Mouse (Mus musculus) neural tube, embryonic 15.5 days (tissue): Measurements from ENCODE around the gene Pdlim5. TPM values are rescaled to one million over a fixed set of nuclear protein-coding genes. Genes with fewer than 3 reads are reported as not detected.

Experiments used
- ATAC-seq: fragments of 200-750 bp; cut with Nextera tagmentation; 2 replicates; pipeline ENCODE4 v1.8.0; 2017; ENCODE audit warnings: mild to moderate bottlenecking, moderate TSS enrichment, moderate library complexity; ENCODE audit not compliant: low FRiP score
- H3K27ac ChIP-seq: fragments of 300-500 bp; sonication (generic); replicated peaks from 2 replicates; pipeline ENCODE4 v1.5.1; 2015; ENCODE audit warnings: mild to moderate bottlenecking, inconsistent platforms
- H3K27me3 ChIP-seq: fragments of 300-500 bp; sonication (generic); replicated peaks from 2 replicates; pipeline ENCODE4 v1.6.1; 2015; ENCODE audit warnings: inconsistent platforms
- H3K36me3 ChIP-seq: fragments of 300-500 bp; sonication (generic); 2 replicates; pipeline ENCODE4 v1.6.1; 2015; ENCODE audit warnings: inconsistent platforms
- H3K4me1 ChIP-seq: fragments of 300-500 bp; sonication (generic); 2 replicates; pipeline ENCODE4 v1.6.1; 2015; ENCODE audit warnings: inconsistent platforms
- H3K4me2 ChIP-seq: fragments of 300-500 bp; sonication (generic); 2 replicates; pipeline ENCODE4 v1.6.1; 2015; ENCODE audit warnings: inconsistent platforms, mild to moderate bottlenecking, moderate library complexity
- H3K4me3 ChIP-seq: fragments of 300-500 bp; sonication (generic); replicated peaks from 2 replicates; pipeline ENCODE4 v1.5.1; 2015; ENCODE audit warnings: mild to moderate bottlenecking, inconsistent platforms
- H3K9ac ChIP-seq: fragments of 300-500 bp; sonication (generic); replicated peaks from 2 replicates; pipeline ENCODE4 v1.6.1; 2015; ENCODE audit warnings: mild to moderate bottlenecking, inconsistent platforms
- H3K9me3 ChIP-seq: fragments of 300-500 bp; sonication (generic); replicated peaks from 2 replicates; pipeline ENCODE4 v1.6.1; 2016; ENCODE audit warnings: inconsistent platforms
- WGBS: fragments of 180-500 bp; shearing (Covaris S2); methylation state at CpG from one replicate; pipeline ENCODE4 v1.1.7; 2015; ENCODE audit warnings: mixed read lengths; 5-methylcytosine and 5-hydroxymethylcytosine counted together
- polyA plus RNA-seq: library from polyadenylated mRNA; unstranded; fragments of >200 nt; fragmentation: Nextera tagmentation; extraction: Ambion mirVana; gene quantifications from 2 replicates; pipeline ENCODE4 v1.2.1, GENCODE M21; 2015

Pdlim5 gene
- polyA plus RNA-seq, 1 experiment from 2014 or later = 17.4 TPM

- Histone ChIP-seq H3K27me3 (no peaks in the 10 kb centered on the region), H3K9ac (no peak overlapping the region), H3K36me3 (no peaks in the 10 kb centered on the region), H3K9me3 (no peaks in the 10 kb centered on the region), H3K4me2 (peak overlapping the region; percentile 70), H3K4me1 (peaks cover 14% of the 10 kb centered on the region), H3K27ac (no peak overlapping the region), H3K4me3 (peak overlapping the region; percentile 83)
- ATAC-seq = no peak
- 56% methylated on average over 9 of the region's 9 CpGs for WGBS
Measured at GRCm38 (mm10) chr3:142394000-142394411, 1.5 kb downstream of the Pdlim5 start.

DNA sequence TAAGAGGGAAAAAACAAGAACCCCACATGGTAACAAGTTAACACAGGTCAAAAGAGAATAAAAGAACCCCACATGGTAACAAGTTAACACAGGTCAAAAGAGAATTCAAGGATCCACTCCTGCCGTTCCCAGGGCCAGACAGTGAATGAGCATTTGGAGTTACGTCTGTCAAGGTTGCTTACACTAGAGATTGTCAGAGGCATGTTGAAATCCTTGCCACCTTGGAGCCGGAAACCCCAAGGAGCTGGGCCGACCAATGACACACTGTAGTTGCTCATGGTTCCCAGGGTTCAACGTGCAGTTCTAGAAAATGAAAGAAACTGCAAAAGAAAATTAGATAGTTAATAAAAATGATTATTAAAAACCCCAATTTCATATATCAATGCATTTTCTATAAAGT is 4.0 kb downstream of the Pdlim5 start:
- H3K9me3 ChIP-seq = no peaks in the 10 kb centered on the region
- 75% methylated on average over 5 of the region's 5 CpGs for WGBS
- no peak overlapping the region for H3K9ac ChIP-seq
- H3K27me3 ChIP-seq = no peaks in the 10 kb centered on the region
- no peak overlapping the region for H3K4me2 ChIP-seq
- ATAC-seq = no peak
- H3K4me3 ChIP-seq = no peak overlapping the region
- peaks cover 14% of the 10 kb centered on the region for H3K4me1 ChIP-seq
- no peak overlapping the region for H3K27ac ChIP-seq
- no peaks in the 10 kb centered on the region for H3K36me3 ChIP-seq

GRCm38 (mm10) chr3:142390288-142390687 is 5.2 kb downstream of the Pdlim5 start:
- no peak for ATAC-seq
- H3K9ac ChIP-seq = no peak overlapping the region

GRCm38 (mm10) chr3:142388189-142388588 is 7.3 kb downstream of the Pdlim5 start:
- no peak overlapping the region for H3K27ac ChIP-seq
- no peak overlapping the region for H3K4me3 ChIP-seq
- H3K36me3 ChIP-seq = no peaks in the 10 kb centered on the region
- no peaks in the 10 kb centered on the region for H3K27me3 ChIP-seq
- 64% methylated on average over 4 of the region's 4 CpGs for WGBS
- H3K9ac ChIP-seq = no peak overlapping the region
- no peak for ATAC-seq
- H3K4me1 ChIP-seq = no peaks in the 10 kb centered on the region
- H3K9me3 ChIP-seq = no peaks in the 10 kb centered on the region
- no peak overlapping the region for H3K4me2 ChIP-seq

More at GRCm38 (mm10) chr3:142390288-142390687, 5.2 kb downstream of the Pdlim5 start:
- no peak overlapping the region for H3K4me3 ChIP-seq
- H3K36me3 ChIP-seq = no peaks in the 10 kb centered on the region
- H3K9me3 ChIP-seq = no peaks in the 10 kb centered on the region
- WGBS = 47% methylated on average over 2 of the region's 2 CpGs
- H3K27me3 ChIP-seq = no peaks in the 10 kb centered on the region
- no peak overlapping the region for H3K27ac ChIP-seq
- no peak overlapping the region for H3K4me2 ChIP-seq
- H3K4me1 ChIP-seq = peaks cover 14% of the 10 kb centered on the region

DNA sequence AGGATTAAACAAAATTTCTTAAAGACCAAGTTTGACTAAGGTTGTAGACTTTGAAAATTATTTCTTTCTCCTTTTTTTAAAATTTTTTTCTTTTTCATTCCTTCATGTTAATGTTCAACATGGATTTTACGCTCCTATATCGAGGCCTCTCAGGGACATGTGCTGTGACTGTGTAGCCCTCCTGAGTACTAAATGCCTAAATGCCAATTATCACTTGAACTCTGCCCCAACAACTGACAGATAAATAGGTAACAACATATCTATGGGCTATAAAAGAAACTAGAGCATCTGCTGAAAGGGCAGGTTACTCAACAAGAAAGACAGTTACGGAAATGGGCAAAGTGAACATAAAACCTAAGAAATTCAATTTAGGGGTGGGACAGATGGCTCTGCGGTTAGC is 9.0 kb downstream of the Pdlim5 start:
- Histone ChIP-seq H3K27me3 (no peaks in the 10 kb centered on the region), H3K4me2 (no peak overlapping the region), H3K4me1 (no peaks in the 10 kb centered on the region), H3K9me3 (no peaks in the 10 kb centered on the region), H3K4me3 (no peak overlapping the region), H3K9ac (no peak overlapping the region), H3K36me3 (no peaks in the 10 kb centered on the region), H3K27ac (no peak overlapping the region)
- no peak for ATAC-seq
- 79% methylated on average over 4 of the region's 4 CpGs for WGBS

DNA sequence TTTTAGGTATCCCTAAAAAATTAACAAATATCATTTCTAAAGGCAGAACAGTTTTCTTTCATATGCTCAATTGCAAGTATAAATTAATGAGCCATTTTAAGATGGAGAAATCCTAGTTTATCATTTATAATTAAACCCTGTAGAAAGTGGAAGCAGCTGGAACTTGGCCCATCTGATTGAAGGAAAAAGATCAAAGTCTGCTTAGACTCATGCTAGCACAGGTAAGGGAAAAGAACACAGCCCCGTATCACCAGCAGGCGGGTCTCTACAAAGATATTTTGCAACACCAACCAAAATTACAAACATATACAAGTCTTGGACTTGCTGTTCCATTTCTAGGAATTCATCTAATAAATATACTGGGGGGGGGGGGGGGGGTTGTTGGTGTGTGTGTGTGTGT is 9.8 kb downstream of the Pdlim5 start:
- WGBS = 96% methylated on average over 2 of the region's 2 CpGs
- ATAC-seq = no peak
- Histone ChIP-seq H3K4me1 (no peaks in the 10 kb centered on the region), H3K4me3 (no peak overlapping the region), H3K4me2 (no peak overlapping the region), H3K36me3 (no peaks in the 10 kb centered on the region), H3K9ac (no peak overlapping the region), H3K27me3 (no peaks in the 10 kb centered on the region), H3K27ac (no peak overlapping the region), H3K9me3 (no peaks in the 10 kb centered on the region)

DNA sequence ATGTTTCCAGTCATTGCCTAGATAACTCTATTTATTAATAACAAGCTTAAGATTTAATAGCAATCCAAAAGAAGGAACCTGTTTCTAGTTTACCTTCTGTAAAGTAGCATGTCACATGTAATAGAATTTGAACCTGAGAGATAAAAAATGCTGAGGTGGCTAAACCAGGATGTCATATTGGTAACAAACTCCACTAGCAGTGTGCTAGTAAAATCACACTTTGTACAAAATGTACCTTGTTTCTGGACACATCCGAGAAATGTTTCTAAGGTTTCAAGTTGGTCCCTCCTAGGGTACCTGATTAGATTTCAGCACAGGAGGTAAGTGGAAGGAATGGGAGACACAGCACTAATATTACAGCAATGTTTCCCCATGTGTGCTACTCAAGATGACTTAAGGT is 18.9 kb downstream of the Pdlim5 start:
- Histone ChIP-seq H3K27me3 (no peaks in the 10 kb centered on the region), H3K27ac (no peak overlapping the region), H3K4me2 (no peak overlapping the region), H3K9me3 (no peaks in the 10 kb centered on the region), H3K9ac (no peak overlapping the region), H3K4me1 (no peaks in the 10 kb centered on the region), H3K36me3 (no peaks in the 10 kb centered on the region), H3K4me3 (no peak overlapping the region)
- no peak for ATAC-seq
- WGBS = 84% methylated on average over 1 of the region's 1 CpGs

GRCm38 (mm10) chr3:142375106-142375505 is 20.4 kb downstream of the Pdlim5 start:
- no peaks in the 10 kb centered on the region for H3K27me3 ChIP-seq
- WGBS = 17% methylated on average over 1 of the region's 1 CpGs
- H3K4me3 ChIP-seq = no peak overlapping the region
- H3K4me2 ChIP-seq = no peak overlapping the region
- ATAC-seq = no peak
- no peaks in the 10 kb centered on the region for H3K36me3 ChIP-seq
- H3K4me1 ChIP-seq = no peaks in the 10 kb centered on the region
- H3K27ac ChIP-seq = no peak overlapping the region
- H3K9me3 ChIP-seq = no peaks in the 10 kb centered on the region; the same call in 1 of the 2 replicates
- H3K9ac ChIP-seq = no peak overlapping the region

GRCm38 (mm10) chr3:142372465-142373147 is 22.9 kb downstream of the Pdlim5 start:
- H3K4me3 ChIP-seq = no peak overlapping the region
- H3K9me3 ChIP-seq = no peaks in the 10 kb centered on the region; the same call in 1 of the 2 replicates
- no peak overlapping the region for H3K9ac ChIP-seq
- no peaks in the 10 kb centered on the region for H3K4me1 ChIP-seq
- no peak overlapping the region for H3K4me2 ChIP-seq
- H3K27ac ChIP-seq = no peak overlapping the region
- no peaks in the 10 kb centered on the region for H3K27me3 ChIP-seq
- no peak for ATAC-seq
- no peaks in the 10 kb centered on the region for H3K36me3 ChIP-seq
- 95% methylated on average over 6 of the region's 6 CpGs for WGBS

DNA sequence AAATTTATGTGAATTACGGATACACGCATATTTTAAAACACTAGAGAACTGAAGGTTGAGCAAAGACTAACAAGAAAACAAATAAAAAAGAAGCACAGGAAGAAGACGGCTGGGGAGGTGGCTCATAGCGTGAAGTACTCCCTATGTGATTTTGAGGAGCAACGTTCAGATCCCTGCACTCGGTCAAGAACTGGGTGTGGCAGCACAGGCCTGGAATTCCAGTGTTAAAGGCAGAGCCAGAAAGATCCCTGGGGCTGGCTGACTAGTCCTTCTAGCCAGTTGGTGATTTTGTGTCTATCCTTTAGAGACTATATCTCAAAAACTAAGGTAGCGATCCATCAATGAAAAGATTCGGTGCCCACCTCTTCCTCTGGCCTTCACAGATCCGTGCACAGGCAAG is 27.1 kb downstream of the Pdlim5 start:
- Histone ChIP-seq H3K9me3 (no peaks in the 10 kb centered on the region; the same call in 1 of the 2 replicates), H3K4me3 (no peak overlapping the region), H3K36me3 (no peaks in the 10 kb centered on the region), H3K27me3 (no peaks in the 10 kb centered on the region), H3K9ac (no peak overlapping the region), H3K4me1 (no peaks in the 10 kb centered on the region), H3K27ac (no peak overlapping the region), H3K4me2 (no peak overlapping the region)
- 89% methylated on average over 9 of the region's 9 CpGs for WGBS
- no peak for ATAC-seq

- Histone ChIP-seq H3K36me3 (no peaks in the 10 kb centered on the region), H3K9me3 (no peaks in the 10 kb centered on the region), H3K27ac (no peak overlapping the region), H3K4me3 (no peak overlapping the region), H3K4me1 (no peaks in the 10 kb centered on the region), H3K27me3 (no peaks in the 10 kb centered on the region), H3K4me2 (no peak overlapping the region), H3K9ac (no peak overlapping the region)
- WGBS = 65% methylated on average over 6 of the region's 6 CpGs
- no peak for ATAC-seq
Measured at GRCm38 (mm10) chr3:142362092-142362491, 33.4 kb downstream of the Pdlim5 start.

GRCm38 (mm10) chr3:142358951-142359350 is 36.5 kb downstream of the Pdlim5 start:
- Histone ChIP-seq H3K4me2 (no peak overlapping the region), H3K4me3 (no peak overlapping the region), H3K27ac (no peak overlapping the region), H3K4me1 (no peaks in the 10 kb centered on the region), H3K9me3 (no peaks in the 10 kb centered on the region), H3K27me3 (no peaks in the 10 kb centered on the region), H3K9ac (no peak overlapping the region), H3K36me3 (no peaks in the 10 kb centered on the region)
- ATAC-seq = no peak
